10 mouse cellular contexts compared by ENCODE assay signal in the genomic region with DNA sequence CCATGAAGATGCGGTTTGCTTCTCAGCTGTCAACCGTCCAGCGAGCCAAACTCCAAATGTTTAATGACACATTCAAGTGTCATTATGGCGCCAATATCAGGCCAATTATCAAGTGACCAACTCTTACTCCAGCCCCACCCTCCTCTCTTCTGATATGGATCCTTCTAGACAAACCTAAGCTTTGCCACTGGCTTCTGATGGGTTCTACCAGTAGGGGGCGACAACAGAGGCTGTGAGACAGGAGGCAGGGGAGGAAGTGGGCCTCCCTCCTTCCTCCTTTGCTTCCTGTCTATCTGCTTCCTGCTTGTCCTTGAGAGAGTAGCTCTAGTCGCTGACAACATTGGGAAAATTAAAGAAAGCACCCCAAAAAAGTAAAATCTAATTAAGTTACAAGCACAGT.
DNase-seq lines count a peak whose midpoint lies in the region; ATAC-seq and TF ChIP-seq lines count a peak whose summit lies in the region.
"Had no signal": no experiment of that assay in that cellular context is flagged by ENCODE, and none has a peak within 500 bp of the region (broad histone marks: within the 10 kb centered on the region; RNA-seq: fewer than 3 reads in every experiment).

No protein-coding gene starts in this region.

- no peaks in the 10 kb centered on the region for H3K27me3 ChIP-seq in heart, adult 2 months (ENCODE audit: control insufficient read depth, insufficient read depth, low read length)
- no peaks in the 10 kb centered on the region for H3K27me3 ChIP-seq in midbrain, embryonic 11.5 days (ENCODE audit: control insufficient read depth, insufficient read depth, low read length)
- no peaks in the 10 kb centered on the region for H3K27me3 ChIP-seq in midbrain, embryonic 15.5 days (replicated peaks)
- H3K27me3 ChIP-seq: liver, embryonic 13.5 days; midbrain, embryonic 12.5 days had no signal

- TF ChIP-seq EP300 in heart, adult 2 months (IDR thresholded peaks at IDR 0.05; ENCODE audit: insufficient read depth, low read depth, low read length) = no peak

- no peaks in the 10 kb centered on the region for H3K36me3 ChIP-seq in heart, adult 2 months (ENCODE audit: control insufficient read depth, insufficient read depth, low read length)
- no peaks in the 10 kb centered on the region for H3K36me3 ChIP-seq in midbrain, embryonic 11.5 days (ENCODE audit: control insufficient read depth, insufficient read depth, low read length)
- H3K36me3 ChIP-seq in midbrain, embryonic 15.5 days (replicated peaks) = no peaks in the 10 kb centered on the region
- H3K36me3 ChIP-seq: liver, embryonic 13.5 days; midbrain, embryonic 12.5 days had no signal

- H3K9me3 ChIP-seq in midbrain, embryonic 11.5 days (ENCODE audit: control insufficient read depth, low read length) = no peaks in the 10 kb centered on the region
- H3K9me3 ChIP-seq in midbrain, embryonic 15.5 days = no peaks in the 10 kb centered on the region
- H3K9me3 ChIP-seq: liver, embryonic 13.5 days; midbrain, embryonic 12.5 days had no signal

- H3K79me2 ChIP-seq in heart, adult 2 months (replicated peaks; ENCODE audit: control insufficient read depth, insufficient read depth, low read length) = no peaks in the 10 kb centered on the region

- intact Hi-C loops in heart, adult 2 months (cut with DNase I) = no loop called here

- TF ChIP-seq CTCF in heart, adult 2 months (IDR thresholded peaks at IDR 0.05) = peak; percentile 34

- ATAC-seq in midbrain, embryonic 11.5 days (ENCODE audit: low FRiP score) = no peak
- ATAC-seq in midbrain, embryonic 15.5 days (replicated peaks) = no peak

- H3K4me2 ChIP-seq in midbrain, embryonic 11.5 days = no peak overlapping the region
- H3K4me2 ChIP-seq in midbrain, embryonic 15.5 days = no peak overlapping the region
- H3K4me2 ChIP-seq: liver, embryonic 13.5 days; midbrain, embryonic 12.5 days had no signal

- H3K9ac ChIP-seq in heart, adult 2 months (ENCODE audit: low read depth, low read length) = no peak overlapping the region
- H3K9ac ChIP-seq in midbrain, embryonic 11.5 days (ENCODE audit: low read length) = no peak overlapping the region
- no peak overlapping the region for H3K9ac ChIP-seq in midbrain, embryonic 15.5 days
- H3K9ac ChIP-seq: liver, embryonic 13.5 days; midbrain, embryonic 12.5 days had no signal

- no peak overlapping the region for H3K27ac ChIP-seq in heart, adult 2 months
- H3K27ac ChIP-seq in midbrain, embryonic 11.5 days (ENCODE audit: low read depth, low read length) = no peak overlapping the region
- no peak overlapping the region for H3K27ac ChIP-seq in midbrain, embryonic 15.5 days
- H3K27ac ChIP-seq: liver, embryonic 13.5 days; midbrain, embryonic 12.5 days had no signal

- no peak for DNase-seq in heart, adult 2 months
- no peak for DNase-seq in heart, adult 8-10 months (ENCODE audit: low spot score)
- peak; percentile 75 for DNase-seq in midbrain, embryonic 11.5 days (ENCODE audit: low spot score, missing footprints)
- DNase-seq in ZHBTc4 (ENCODE audit: low read depth, low spot score) = peak; percentile 59
- DNase-seq in thymus, postnatal 4 days = peak; percentile 44
- DNase-seq in cerebellum, adult 11-12 months = no peak
- no peak for DNase-seq in retina, embryonic 14.5 days (ENCODE audit: low spot score)
- DNase-seq: liver, embryonic 13.5 days had no signal

- H3K4me3 ChIP-seq in heart, adult 2 months = no peak overlapping the region
- H3K4me3 ChIP-seq in midbrain, embryonic 11.5 days (ENCODE audit: low read depth, low read length) = no peak overlapping the region
- no peak overlapping the region for H3K4me3 ChIP-seq in midbrain, embryonic 15.5 days
- H3K4me3 ChIP-seq: liver, embryonic 13.5 days; midbrain, embryonic 12.5 days had no signal

- H3K4me1 ChIP-seq in heart, adult 2 months (ENCODE audit: control insufficient read depth, insufficient read depth, low read length) = no peaks in the 10 kb centered on the region
- H3K4me1 ChIP-seq in midbrain, embryonic 11.5 days (ENCODE audit: control insufficient read depth, insufficient read depth, low read length) = no peaks in the 10 kb centered on the region
- H3K4me1 ChIP-seq in midbrain, embryonic 15.5 days = no peaks in the 10 kb centered on the region
- H3K4me1 ChIP-seq: liver, embryonic 13.5 days; midbrain, embryonic 12.5 days had no signal

- no peak for TF ChIP-seq POLR2A in heart, adult 2 months (IDR thresholded peaks at IDR 0.05; ENCODE audit: insufficient read depth, low read depth, low read length)

- 87% methylated on average over 6 of the region's 6 CpGs for WGBS in heart, adult 2 months
- 83% methylated on average over 6 of the region's 6 CpGs for WGBS in midbrain, embryonic 11.5 days
- WGBS in midbrain, embryonic 15.5 days = 82% methylated on average over 6 of the region's 6 CpGs

Comparison
In these comparisons a context has a peak if more than half of its experiments do, and no peak if none do; other contexts are left out.
1. DNase-seq: peak in midbrain, embryonic 11.5 days (single experiment), ZHBTc4 (single experiment) and thymus, postnatal 4 days (single experiment); none in heart, adult 2 months (0 of 2), heart, adult 8-10 months (single experiment), cerebellum, adult 11-12 months (single experiment) and retina, embryonic 14.5 days (single experiment).